Mouse (Mus musculus) ES-E14 (cell line): ENCODE measurements around the gene Pitpnc1. TPM values are rescaled to one million over a fixed set of nuclear protein-coding genes. Genes with fewer than 3 reads are reported as not detected.

ENCODE experiments used
- DNase-seq: peaks from one replicate; pipeline ENCODE4 v3.0.0-alpha.2; 2013; ENCODE audit warnings: low read depth, low spot score
- H3K27ac ChIP-seq: 2 replicates; pipeline ENCODE4 v1.5.1; 2012; ENCODE audit warnings: low read depth, mild to moderate bottlenecking, low read length, moderate library complexity, mixed read lengths; ENCODE audit not compliant: poor library complexity, insufficient read depth, severe bottlenecking
- H3K36me3 ChIP-seq: 2 replicates; pipeline ENCODE4 v1.6.1; 2012; ENCODE audit warnings: mild to moderate bottlenecking, low read length, moderate library complexity, mixed read lengths; ENCODE audit not compliant: control insufficient read depth, poor library complexity, insufficient read depth, severe bottlenecking
- H3K4me1 ChIP-seq, 2 experiments: fragments of 150-350 bp in 1 of 2; sonication (generic) in 1 of 2; 2 replicates each; pipeline ENCODE4 v1.6.1; 2012; ENCODE audit warnings: low read length in 2 of 2, mild to moderate bottlenecking in 1 of 2, mixed read lengths in 1 of 2; ENCODE audit not compliant: control insufficient read depth in 2 of 2, insufficient read depth in 2 of 2, poor library complexity in 1 of 2
- H3K4me3 ChIP-seq, 2 experiments: fragments of 150-350 bp in 1 of 2; sonication (generic) in 1 of 2; 2 replicates each; pipeline ENCODE4 v1.5.1; 2012; ENCODE audit warnings: low read length in 2 of 2, low read depth in 1 of 2, mild to moderate bottlenecking in 1 of 2, mixed read lengths in 1 of 2; ENCODE audit not compliant: insufficient read depth in 1 of 2, poor library complexity in 1 of 2, severe bottlenecking in 1 of 2
- H3K9ac ChIP-seq: 2 replicates; pipeline ENCODE4 v1.6.1; 2012; ENCODE audit warnings: low read depth, mild to moderate bottlenecking, low read length, mixed read lengths; ENCODE audit not compliant: poor library complexity, insufficient read depth, severe bottlenecking
- H3K9me3 ChIP-seq: fragments of 150-350 bp; sonication (generic); 2 replicates; pipeline ENCODE4 v1.6.1; 2012; ENCODE audit warnings: low read depth, mild to moderate bottlenecking, low read length; ENCODE audit not compliant: control insufficient read depth, insufficient read depth
- CHD2 ChIP-seq: IDR thresholded peaks from 2 replicates; pipeline ENCODE4 v1.6.1; 2014; ENCODE audit warnings: mild to moderate bottlenecking, low read depth, low read length, inconsistent platforms
- HCFC1 ChIP-seq: IDR thresholded peaks from 2 replicates; pipeline ENCODE4 v1.6.1; 2012; ENCODE audit warnings: low read length, inconsistent platforms, borderline replicate concordance; ENCODE audit not compliant: insufficient read depth
- MAFK ChIP-seq: IDR thresholded peaks from 2 replicates; pipeline ENCODE4 v1.6.1; 2014; ENCODE audit warnings: mild to moderate bottlenecking, low read depth, low read length, inconsistent platforms; ENCODE audit not compliant: insufficient read depth
- ZC3H11A ChIP-seq: IDR thresholded peaks from 2 replicates; pipeline ENCODE4 v1.6.1; 2012; ENCODE audit warnings: low read depth, mild to moderate bottlenecking, inconsistent platforms, low read length, borderline replicate concordance
- ZNF384 ChIP-seq: IDR thresholded peaks from 2 replicates; pipeline ENCODE4 v1.6.1; 2012; ENCODE audit warnings: low read depth, low read length, inconsistent platforms
- in situ Hi-C, 2 experiments: fragments of 600-800 bp; cut with MboI; formaldehyde crosslinking; loops; one replicate each; pipeline ENCODE4 v1.15.1; 2025; ENCODE audit warnings: low sequenced_read_pairs in 2 of 2, inconsistent platforms in 1 of 2; ENCODE audit not compliant: unreplicated experiment in 2 of 2
- total RNA-seq: library from RNA; depleted of rRNA; stranded (reverse); fragments of 300-350 nt; gene quantifications from 2 replicates; pipeline ENCODE4 v1.2.3, GENCODE M21; 2012

Gene Pitpnc1
- total RNA-seq, 1 experiment: 37.3 TPM

GRCm38 (mm10) chr11:107339224-107339805, 131.2 kb downstream of the Pitpnc1 start:
- TF ChIP-seq ZNF384: no peak
- no peak for TF ChIP-seq MAFK
- no peak for TF ChIP-seq ZC3H11A
- no peak for TF ChIP-seq CHD2
- TF ChIP-seq HCFC1: no peak
- Histone ChIP-seq H3K4me3 (no peak overlapping the region), H3K4me1 (peaks cover 3 to 33% of the 10 kb centered on the region in 2 experiments; a peak in 3 of 4 replicates), H3K27ac (no peak overlapping the region), H3K9me3 (no peaks in the 10 kb centered on the region), H3K9ac (no peak overlapping the region), H3K36me3 (peaks cover 7% of the 10 kb centered on the region; the same call in 1 of the 2 replicates)
- in situ Hi-C loops: no loop called here
- no peak for DNase-seq

- Histone ChIP-seq H3K4me3 (no peak overlapping the region), H3K9me3 (no peaks in the 10 kb centered on the region), H3K4me1 (peaks cover 3 to 33% of the 10 kb centered on the region in 2 experiments; a peak in 3 of 4 replicates), H3K9ac (no peak overlapping the region), H3K27ac (no peak overlapping the region), H3K36me3 (peaks cover 8% of the 10 kb centered on the region; the same call in 1 of the 2 replicates)
- in situ Hi-C loops: no loop called here
- TF ChIP-seq CHD2 (no peak), ZNF384 (no peak), HCFC1 (no peak), MAFK (no peak), ZC3H11A (no peak)
- no peak for DNase-seq
Observed at GRCm38 (mm10) chr11:107337391-107338148, 132.9 kb downstream of the Pitpnc1 start.

- peaks cover 0 to 33% of the 10 kb centered on the region in 2 experiments; a peak in 2 of 4 replicates for H3K4me1 ChIP-seq
- H3K9ac ChIP-seq: no peak overlapping the region
- H3K27ac ChIP-seq: no peak overlapping the region
- no peaks in the 10 kb centered on the region for H3K9me3 ChIP-seq
- in situ Hi-C loops: no loop called here
- TF ChIP-seq HCFC1 (no peak), ZC3H11A (no peak), CHD2 (no peak), MAFK (no peak), ZNF384 (no peak)
- H3K4me3 ChIP-seq: no peak overlapping the region
- DNase-seq: no peak
- peaks cover 10% of the 10 kb centered on the region for H3K36me3 ChIP-seq
Observed at GRCm38 (mm10) chr11:107335756-107336155, 134.7 kb downstream of the Pitpnc1 start.

- in situ Hi-C loops: no loop called here
- H3K4me3 ChIP-seq: no peak overlapping the region
- TF ChIP-seq ZNF384 (no peak), HCFC1 (no peak), CHD2 (no peak), ZC3H11A (no peak), MAFK (no peak)
- peaks cover 0 to 28% of the 10 kb centered on the region in 2 experiments; a peak in 2 of 4 replicates for H3K4me1 ChIP-seq
- H3K9me3 ChIP-seq: no peaks in the 10 kb centered on the region
- no peak for DNase-seq
- peak overlapping the region; percentile 50; the same call in 1 of the 2 replicates for H3K9ac ChIP-seq
- H3K27ac ChIP-seq: 0 out of 2 replicates have a peak overlapping the region, but pooled peaks have one; percentile 37
- peaks cover 12% of the 10 kb centered on the region for H3K36me3 ChIP-seq
Observed at GRCm38 (mm10) chr11:107334849-107335484, 135.5 kb downstream of the Pitpnc1 start.
